Mouse (Mus musculus): ENCODE results near the gene 1700009N14Rik.

- TF ChIP-seq CTCF (conservative IDR thresholded peaks at IDR 0.05; ENCODE audit: low read length) (no peak), NANOG (IDR thresholded peaks at IDR 0.05; ENCODE audit: borderline replicate concordance, low read length) (no peak)
These were observed 12.2 kb upstream of the 1700009N14Rik start for GRCm38 (mm10) chr4:39437870-39438367.
